Mouse (Mus musculus): ENCODE measurements at regions not wholly inside any gene's neighbourhood (a gene's known extent, or its start where the extent isn't known, plus 50 kb on each side); places are given as distances from the start of the nearest gene placed in this dataset.

- H3K9me3 ChIP-seq (ENCODE audit: control insufficient read depth, low read length), result no peaks in the 10 kb centered on the region
- no peak for TF ChIP-seq POLR2A (IDR thresholded peaks at IDR 0.05; ENCODE audit: borderline replicate concordance, extremely low read depth, insufficient read depth, insufficient read length)
- no peaks in the 10 kb centered on the region for H3K4me1 ChIP-seq (ENCODE audit: control insufficient read depth, insufficient read depth, low read length)
- no peak overlapping the region for H3K9ac ChIP-seq (ENCODE audit: low read depth, low read length, severe bottlenecking)
- ATAC-seq (ENCODE audit: low FRiP score, low read depth), result no peak
- 85% methylated on average over 6 of the region's 6 CpGs for WGBS
- no peaks in the 10 kb centered on the region for H3K36me3 ChIP-seq (ENCODE audit: control insufficient read depth, insufficient read depth, low read length)
- no peak overlapping the region for H3K4me2 ChIP-seq (replicated peaks; ENCODE audit: low read depth, low read length, severe bottlenecking)
- H3K27ac ChIP-seq (replicated peaks; ENCODE audit: low read depth, low read length), result no peak overlapping the region
- H3K27me3 ChIP-seq (ENCODE audit: control insufficient read depth, insufficient read depth, low read length), result no peaks in the 10 kb centered on the region
- no peak for DNase-seq (ENCODE audit: low spot score)
- no peak overlapping the region for H3K4me3 ChIP-seq (replicated peaks; ENCODE audit: low read length)
Measured at GRCm38 (mm10) chr15:87261497-87261896, 282.6 kb upstream of the Fam19a5 start.

- Histone ChIP-seq H3K4me3 (replicated peaks; ENCODE audit: low read length) (no peak overlapping the region), H3K27ac (replicated peaks; ENCODE audit: low read depth, low read length) (no peak overlapping the region), H3K4me2 (replicated peaks; ENCODE audit: low read depth, low read length, severe bottlenecking) (no peak overlapping the region), H3K9me3 (ENCODE audit: control insufficient read depth, low read length) (no peaks in the 10 kb centered on the region), H3K9ac (ENCODE audit: low read depth, low read length, severe bottlenecking) (no peak overlapping the region), H3K36me3 (ENCODE audit: control insufficient read depth, insufficient read depth, low read length) (no peaks in the 10 kb centered on the region), H3K4me1 (ENCODE audit: control insufficient read depth, insufficient read depth, low read length) (no peaks in the 10 kb centered on the region), H3K27me3 (ENCODE audit: control insufficient read depth, insufficient read depth, low read length) (no peaks in the 10 kb centered on the region)
- TF ChIP-seq POLR2A (IDR thresholded peaks at IDR 0.05; ENCODE audit: borderline replicate concordance, extremely low read depth, insufficient read depth, insufficient read length), result no peak
- DNase-seq (ENCODE audit: low spot score), result no peak
- no peak for ATAC-seq (ENCODE audit: low FRiP score, low read depth)
Measured at GRCm38 (mm10) chr15:87264906-87265305, 279.2 kb upstream of the Fam19a5 start.

GRCm38 (mm10) chr15:87290987-87291529 is 253.0 kb upstream of the Fam19a5 start:
- Histone ChIP-seq H3K4me3 (replicated peaks; ENCODE audit: low read length) (no peak overlapping the region), H3K4me1 (ENCODE audit: control insufficient read depth, insufficient read depth, low read length) (no peaks in the 10 kb centered on the region), H3K27me3 (ENCODE audit: control insufficient read depth, insufficient read depth, low read length) (no peaks in the 10 kb centered on the region), H3K27ac (replicated peaks; ENCODE audit: low read depth, low read length) (no peak overlapping the region), H3K36me3 (ENCODE audit: control insufficient read depth, insufficient read depth, low read length) (no peaks in the 10 kb centered on the region), H3K4me2 (replicated peaks; ENCODE audit: low read depth, low read length, severe bottlenecking) (no peak overlapping the region), H3K9me3 (ENCODE audit: control insufficient read depth, low read length) (no peaks in the 10 kb centered on the region), H3K9ac (ENCODE audit: low read depth, low read length, severe bottlenecking) (no peak overlapping the region)
- DNase-seq (ENCODE audit: low spot score), result no peak
- 84% methylated on average over 7 of the region's 7 CpGs for WGBS
- no peak for ATAC-seq (ENCODE audit: low FRiP score, low read depth)
- no peak for TF ChIP-seq POLR2A (IDR thresholded peaks at IDR 0.05; ENCODE audit: borderline replicate concordance, extremely low read depth, insufficient read depth, insufficient read length)

- H3K36me3 ChIP-seq (ENCODE audit: control insufficient read depth, insufficient read depth, low read length), result no peaks in the 10 kb centered on the region
- no peak for TF ChIP-seq POLR2A (IDR thresholded peaks at IDR 0.05; ENCODE audit: borderline replicate concordance, extremely low read depth, insufficient read depth, insufficient read length)
- H3K4me1 ChIP-seq (ENCODE audit: control insufficient read depth, insufficient read depth, low read length), result no peaks in the 10 kb centered on the region
- H3K4me2 ChIP-seq (replicated peaks; ENCODE audit: low read depth, low read length, severe bottlenecking), result no peak overlapping the region
- ATAC-seq (ENCODE audit: low FRiP score, low read depth) (no peak), DNase-seq (ENCODE audit: low spot score) (no peak)
- H3K27ac ChIP-seq (replicated peaks; ENCODE audit: low read depth, low read length), result no peak overlapping the region
- no peaks in the 10 kb centered on the region for H3K27me3 ChIP-seq (ENCODE audit: control insufficient read depth, insufficient read depth, low read length)
- H3K9me3 ChIP-seq (ENCODE audit: control insufficient read depth, low read length), result no peaks in the 10 kb centered on the region
- no peak overlapping the region for H3K4me3 ChIP-seq (replicated peaks; ENCODE audit: low read length)
- H3K9ac ChIP-seq (ENCODE audit: low read depth, low read length, severe bottlenecking), result no peak overlapping the region
Measured at GRCm38 (mm10) chr15:87319896-87320295, 224.2 kb upstream of the Fam19a5 start.

- ATAC-seq (ENCODE audit: low FRiP score, low read depth), result no peak
- WGBS, result 75% methylated on average over 12 of the region's 12 CpGs
- H3K27me3 ChIP-seq (ENCODE audit: control insufficient read depth, insufficient read depth, low read length), result no peaks in the 10 kb centered on the region
- no peak for DNase-seq (ENCODE audit: low spot score)
- no peak overlapping the region for H3K27ac ChIP-seq (replicated peaks; ENCODE audit: low read depth, low read length)
- H3K9me3 ChIP-seq (ENCODE audit: control insufficient read depth, low read length), result no peaks in the 10 kb centered on the region
- no peaks in the 10 kb centered on the region for H3K4me1 ChIP-seq (ENCODE audit: control insufficient read depth, insufficient read depth, low read length)
- H3K9ac ChIP-seq (ENCODE audit: low read depth, low read length, severe bottlenecking), result no peak overlapping the region
- no peak for TF ChIP-seq POLR2A (IDR thresholded peaks at IDR 0.05; ENCODE audit: borderline replicate concordance, extremely low read depth, insufficient read depth, insufficient read length)
- no peaks in the 10 kb centered on the region for H3K36me3 ChIP-seq (ENCODE audit: control insufficient read depth, insufficient read depth, low read length)
- H3K4me3 ChIP-seq (replicated peaks; ENCODE audit: low read length), result no peak overlapping the region
- no peak overlapping the region for H3K4me2 ChIP-seq (replicated peaks; ENCODE audit: low read depth, low read length, severe bottlenecking)
Measured at GRCm38 (mm10) chr15:87321067-87321985, 222.8 kb upstream of the Fam19a5 start.
